In genomic region chr10:123183243-123183642, GRCm38 (mm10) we compare ENCODE assay signal across 8 mouse cellular contexts. TPM values are rescaled to one million over a fixed set of nuclear protein-coding genes. Genes with fewer than 3 reads are reported as not detected.
A peak's percentile ranks its signal among the peaks of the same experiment; 100 is the strongest.
DNase-seq lines count a peak whose midpoint lies in the region; ATAC-seq lines count a peak whose summit lies in the region.

No protein-coding gene starts in this region.

- intact Hi-C loops in heart, postnatal 36 days (cut with DNase I) = no loop called here
- intact Hi-C loops in heart, postnatal 10 days (cut with DNase I) = no loop called here

- H3K4me1 ChIP-seq in heart, embryonic 15.5 days (replicated peaks) = peaks cover 30% of the 10 kb centered on the region

- no peaks in the 10 kb centered on the region for H3K9me3 ChIP-seq in heart, embryonic 15.5 days (replicated peaks)

- no peak overlapping the region for H3K4me3 ChIP-seq in heart, embryonic 15.5 days

- no peak overlapping the region for H3K9ac ChIP-seq in heart, embryonic 15.5 days

- H3K27ac ChIP-seq in heart, embryonic 15.5 days = no peak overlapping the region

- ATAC-seq in heart, embryonic 15.5 days (replicated peaks; ENCODE audit: insufficient number of reproducible peaks, insufficient read depth, low FRiP score, low read depth) = 0 out of 2 replicates have a peak, but pooled peaks have one; percentile 74

- DNase-seq in heart, postnatal 36 days = no peak
- DNase-seq in T-cell, adult 2 months (ENCODE audit: low spot score) = peak; percentile 37
- peak; percentile 43 to 51 for DNase-seq in heart, postnatal 10 days
- DNase-seq in lung, postnatal 36 days = peak; percentile 67
- no peak for DNase-seq in urinary bladder, postnatal 10 days (ENCODE audit: low spot score)
- no peak for DNase-seq in urinary bladder, postnatal 25 days (ENCODE audit: low spot score)
- no peak for DNase-seq in layer of hippocampus, adult 9-10 months (ENCODE audit: low spot score)

- H3K27me3 ChIP-seq in heart, embryonic 15.5 days = no peaks in the 10 kb centered on the region

- 21% methylated on average over 7 of the region's 7 CpGs for WGBS in heart, embryonic 15.5 days

- peaks cover 26% of the 10 kb centered on the region for H3K36me3 ChIP-seq in heart, embryonic 15.5 days

- no peak overlapping the region for H3K4me2 ChIP-seq in heart, embryonic 15.5 days

RNA-seq across cellular contexts. Expression of gene Usp15, which starts 13.6 kb away (rescaled TPM):
- polyA plus RNA-seq in heart, embryonic 15.5 days (2015; fragmentation: Nextera tagmentation; extraction: Ambion mirVana) = 53.5 and 55.6 TPM in 2 replicates
- total RNA-seq in heart, postnatal 36 days (2021) = 100 to 1,000 TPM in 1 of 2 experiments, 10 to 100 TPM in 1; 89.0 to 105 TPM
- total RNA-seq in heart, postnatal 10 days (2021) = 10 to 100 TPM; 81.3 to 81.8 TPM

Comparison
In these comparisons a context has a peak if more than half of its experiments do, and no peak if none do; other contexts are left out.
1. DNase-seq: peak in T-cell, adult 2 months (single experiment), heart, postnatal 10 days (2 of 2) and lung, postnatal 36 days (single experiment); none in heart, postnatal 36 days (0 of 2), urinary bladder, postnatal 10 days (single experiment), urinary bladder, postnatal 25 days (single experiment) and layer of hippocampus, adult 9-10 months (single experiment).